ENCODE assay signal across 8 mouse cellular contexts in the genomic region with DNA sequence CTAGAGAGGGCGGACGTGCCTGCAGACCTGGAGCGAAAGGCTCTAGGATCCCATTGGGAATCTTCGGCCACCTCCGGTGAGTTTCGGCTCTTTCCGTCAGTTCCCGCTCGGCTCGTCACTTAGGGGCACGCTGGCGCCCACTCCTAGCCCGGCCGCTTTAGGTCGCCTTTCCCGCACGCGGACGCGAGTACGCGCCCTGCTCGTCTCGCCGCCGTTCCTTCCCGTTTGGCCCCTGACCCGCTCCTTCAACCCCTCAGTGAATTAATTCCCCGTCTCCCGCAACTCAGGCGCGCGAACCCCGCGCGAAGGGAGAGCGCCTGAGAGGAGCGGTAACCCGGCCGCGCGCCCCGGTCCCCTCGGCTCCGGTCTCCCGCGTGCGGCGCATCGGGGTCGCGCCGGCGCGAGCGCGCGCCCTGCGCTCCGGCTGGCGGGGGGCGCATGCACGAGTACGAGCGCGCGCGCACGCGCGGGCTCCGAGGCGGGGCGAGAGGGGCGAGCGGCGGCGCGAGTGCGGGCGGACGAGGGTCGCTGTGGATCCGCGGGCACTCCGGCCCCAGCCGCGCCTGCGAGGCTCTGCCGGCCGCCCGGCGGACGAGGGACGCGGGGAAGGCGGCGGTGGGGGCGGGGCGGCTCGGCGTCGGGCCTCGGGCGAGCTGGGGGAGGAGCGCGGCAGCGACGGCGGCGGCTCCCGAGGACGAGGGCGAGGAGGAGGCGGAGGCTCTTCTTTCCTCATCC. TPM values are rescaled to one million over a fixed set of nuclear protein-coding genes. Genes with fewer than 3 reads are reported as not detected.
A peak's percentile ranks its signal among the peaks of the same experiment; 100 is the strongest.
DNase-seq lines count a peak whose midpoint lies in the region; ATAC-seq lines count a peak whose summit lies in the region.

No protein-coding gene starts in this region.

- intact Hi-C loops in left cerebral cortex, postnatal 14 days (cut with DNase I): no loop called here

- no peaks in the 10 kb centered on the region for H3K9me3 ChIP-seq in intestine, embryonic 15.5 days

- H3K4me2 ChIP-seq in intestine, embryonic 15.5 days (replicated peaks): peak overlapping the region; percentile 80

- no peaks in the 10 kb centered on the region for H3K36me3 ChIP-seq in intestine, embryonic 15.5 days

- H3K27me3 ChIP-seq in intestine, embryonic 15.5 days (replicated peaks): no peaks in the 10 kb centered on the region

- peaks cover 18% of the 10 kb centered on the region for H3K4me1 ChIP-seq in intestine, embryonic 15.5 days (replicated peaks)

- peak overlapping the region; percentile 95 for H3K27ac ChIP-seq in intestine, embryonic 15.5 days

- peak; percentile 91 for ATAC-seq in intestine, embryonic 15.5 days
- peak; percentile 44; the same call in 1 of the 2 replicates for ATAC-seq in megakaryocyte progenitor cell, adult 5-6 weeks (replicated peaks; ENCODE audit: poor library complexity)
- no peak for ATAC-seq in monocyte, adult 5-6 weeks (replicated peaks; ENCODE audit: insufficient number of reproducible peaks, low FRiP score, low TSS enrichment, poor library complexity, severe bottlenecking)

- WGBS in intestine, embryonic 15.5 days: under 1% methylated on average over 104 of the region's 115 CpGs

- peak overlapping the region; percentile 71 for H3K4me3 ChIP-seq in intestine, embryonic 15.5 days (replicated peaks)

- DNase-seq in adrenal gland, adult 18-20 months (ENCODE audit: low spot score in 2 of 2): peak; percentile 83 to 87
- DNase-seq in embryo, embryonic 10 days (ENCODE audit: low spot score): peak; percentile 97
- DNase-seq in gastrocnemius, postnatal 25 days: peak; percentile 78
- peak; percentile 81 to 92 for DNase-seq in left cerebral cortex, postnatal 14 days (ENCODE audit: low spot score in 2 of 2)
- peak; percentile 88 for DNase-seq in right cerebral cortex, postnatal 4 days

- peak overlapping the region; percentile 89 for H3K9ac ChIP-seq in intestine, embryonic 15.5 days

RNA-seq across cellular contexts. Expression of gene Spats2, which starts 0.5 kb away (rescaled TPM):
- 10 to 100 TPM; 10.4 to 10.6 TPM for total RNA-seq in adrenal gland, adult 18-20 months (2021)
- total RNA-seq in gastrocnemius, postnatal 25 days (2021): 1 to 10 TPM; 4.5 to 4.6 TPM
- polyA plus RNA-seq in intestine, embryonic 15.5 days (2015; fragmentation: Nextera tagmentation; extraction: Ambion mirVana): 26.6 and 34.7 TPM in 2 replicates
- 10 to 100 TPM; 36.7 to 37.2 TPM for total RNA-seq in left cerebral cortex, postnatal 14 days (2021)
- total RNA-seq in megakaryocyte progenitor cell, adult 5-6 weeks (2015): 0.27 TPM in 1 of 2 replicates, not detected in the other
- 0.25 and 0.44 TPM in 2 replicates for total RNA-seq in megakaryocyte progenitor cell, adult 5-6 weeks (2017)
- not detected in 3 replicates for total RNA-seq in monocyte, adult 5-6 weeks (2017)

RNA-seq across cellular contexts. Expression of gene Dnajc22, which starts 33.3 kb away (rescaled TPM):
- total RNA-seq in adrenal gland, adult 18-20 months (2021): 1 to 10 TPM; 2.5 to 8.4 TPM
- total RNA-seq in gastrocnemius, postnatal 25 days (2021): under 1 TPM in 1 of 2 experiments, not detected in 1; 0.16 TPM
- polyA plus RNA-seq in intestine, embryonic 15.5 days (2015; fragmentation: Nextera tagmentation; extraction: Ambion mirVana): 37.4 and 39.0 TPM in 2 replicates
- total RNA-seq in left cerebral cortex, postnatal 14 days (2021): not detected
- not detected in 2 replicates for total RNA-seq in megakaryocyte progenitor cell, adult 5-6 weeks (2015)
- total RNA-seq in megakaryocyte progenitor cell, adult 5-6 weeks (2017): not detected in 2 replicates
- total RNA-seq in monocyte, adult 5-6 weeks (2017): not detected in 3 replicates

RNA-seq across cellular contexts. Expression of gene C1ql4, which starts 38.6 kb away (rescaled TPM):
- not detected for total RNA-seq in adrenal gland, adult 18-20 months (2021)
- not detected for total RNA-seq in gastrocnemius, postnatal 25 days (2021)
- polyA plus RNA-seq in intestine, embryonic 15.5 days (2015; fragmentation: Nextera tagmentation; extraction: Ambion mirVana): 0.09 TPM in 1 of 2 replicates, not detected in the other
- total RNA-seq in left cerebral cortex, postnatal 14 days (2021): not detected
- not detected in 2 replicates for total RNA-seq in megakaryocyte progenitor cell, adult 5-6 weeks (2015)
- total RNA-seq in megakaryocyte progenitor cell, adult 5-6 weeks (2017): not detected in 2 replicates
- not detected in 3 replicates for total RNA-seq in monocyte, adult 5-6 weeks (2017)

RNA-seq across cellular contexts. Expression of gene Troap, which starts 51.9 kb away (rescaled TPM):
- total RNA-seq in adrenal gland, adult 18-20 months (2021): not detected
- total RNA-seq in gastrocnemius, postnatal 25 days (2021): under 1 TPM in 1 of 2 experiments, not detected in 1; 0.49 TPM
- 24.7 and 25.4 TPM in 2 replicates for polyA plus RNA-seq in intestine, embryonic 15.5 days (2015; fragmentation: Nextera tagmentation; extraction: Ambion mirVana)
- total RNA-seq in left cerebral cortex, postnatal 14 days (2021): 1 to 10 TPM; 1.0 to 1.1 TPM
- total RNA-seq in megakaryocyte progenitor cell, adult 5-6 weeks (2015): 28.0 and 30.5 TPM in 2 replicates
- total RNA-seq in megakaryocyte progenitor cell, adult 5-6 weeks (2017): 19.8 and 25.7 TPM in 2 replicates
- 2.3 to 3.6 TPM in 2 of 3 replicates, not detected in the other for total RNA-seq in monocyte, adult 5-6 weeks (2017)
